Mouse (Mus musculus): ENCODE results near the gene Tbx10. TPM values are rescaled to one million over a fixed set of nuclear protein-coding genes. Genes with fewer than 3 reads are reported as not detected.
A peak's percentile ranks its signal among the peaks of the same experiment; 100 is the strongest.
"Not testable (repeated sequence)": the region's sequence is repeated elsewhere in the genome, so short reads cannot be mapped to it uniquely, and the experiment has no call there.

Tbx10 gene
- total RNA-seq, 2 experiments from 2014 or later: not detected

- no peak for DNase-seq (ENCODE audit: low spot score in 2 of 2)
- intact Hi-C loops (cut with DNase I): no loop called here
Observed at GRCm38 (mm10) chr19:4033742-4034141, 41.2 kb downstream of the Tbx10 start.

GRCm38 (mm10) chr19:4036327-4037045 lies 43.9 kb downstream of the Tbx10 start:
- no peak for DNase-seq (ENCODE audit: low spot score in 2 of 2)
- intact Hi-C loops (cut with DNase I): no loop called here

- intact Hi-C loops (cut with DNase I); DNase-seq (ENCODE audit: low spot score in 2 of 2): not testable (repeated sequence)
Observed at GRCm38 (mm10) chr19:4037154-4037787, 44.7 kb downstream of the Tbx10 start.

GRCm38 (mm10) chr19:4037788-4038232 lies 45.3 kb downstream of the Tbx10 start, which contains the start of gene Gstp1:
TSS of gene Gstp1 (minus strand) at chr19:4037985.
- DNase-seq (ENCODE audit: low spot score in 2 of 2): peak; percentile 85 to 89
- intact Hi-C loops (cut with DNase I): no loop called here

GRCm38 (mm10) chr19:4040941-4041340 lies 48.4 kb downstream of the Tbx10 start:
- DNase-seq (ENCODE audit: low spot score in 2 of 2); intact Hi-C loops (cut with DNase I): not testable (repeated sequence)

GRCm38 (mm10) chr19:4041500-4041899 lies 48.9 kb downstream of the Tbx10 start:
- intact Hi-C loops (cut with DNase I): not testable (repeated sequence)

GRCm38 (mm10) chr19:4042124-4042523 lies 49.6 kb downstream of the Tbx10 start:
- no peak for DNase-seq (ENCODE audit: low spot score in 2 of 2)
- intact Hi-C loops (cut with DNase I): no loop called here

More at GRCm38 (mm10) chr19:4041500-4041899, 48.9 kb downstream of the Tbx10 start:
- DNase-seq (ENCODE audit: low spot score in 2 of 2): not testable (repeated sequence)

- DNase-seq (ENCODE audit: low spot score in 2 of 2); intact Hi-C loops (cut with DNase I): not testable (repeated sequence)
Observed at GRCm38 (mm10) chr19:4044109-4044508, 51.6 kb downstream of the Tbx10 start.

GRCm38 (mm10) chr19:4045966-4046865 lies 53.7 kb downstream of the Tbx10 start, which contains the start of gene Gstp2:
TSS of gene Gstp2 (minus strand) at chr19:4046023.
- peak; percentile 73 to 79 for DNase-seq (ENCODE audit: low spot score in 2 of 2)
- intact Hi-C loops (cut with DNase I): loop anchor here (5.0 kb wide), 1 partner anchor 51 kb away; the partner anchor contains the start of genes Cdk2ap2 and Pitpnm1

GRCm38 (mm10) chr19:4046866-4047254 lies 54.3 kb downstream of the Tbx10 start:
- intact Hi-C loops (cut with DNase I): loop anchor here (5.0 kb wide), 1 partner anchor 50 kb away; the partner anchor contains the start of genes Cdk2ap2 and Pitpnm1
- DNase-seq (ENCODE audit: low spot score in 2 of 2): no peak

- peak; percentile 46 to 50 for DNase-seq (ENCODE audit: low spot score in 2 of 2)
- intact Hi-C loops (cut with DNase I): loop anchor here (1.0 to 5.0 kb wide), 2 partner anchors 29 to 49 kb away; partner anchors contain the start of genes Cdk2ap2 and Pitpnm1
Observed at GRCm38 (mm10) chr19:4047859-4048258, 55.3 kb downstream of the Tbx10 start.

GRCm38 (mm10) chr19:4049069-4049468 lies 56.5 kb downstream of the Tbx10 start:
- not testable (repeated sequence) for DNase-seq (ENCODE audit: low spot score in 2 of 2)
- intact Hi-C loops (cut with DNase I): loop anchor here (5.0 kb wide), 1 partner anchor 48 kb away; the partner anchor contains the start of genes Cdk2ap2 and Pitpnm1

Other genes with a start within 250 kb of the Tbx10 start
- gene Kmt5b, start 225.3 kb upstream of the Tbx10 start, total RNA-seq (2021): 10 to 100 TPM; 44.1 to 63.0 TPM
- gene Chka, start 141.0 kb upstream of the Tbx10 start, total RNA-seq (2021): 100 to 1,000 TPM in 1 of 2 experiments, 10 to 100 TPM in 1; 66.7 to 108 TPM
- gene Tcirg1, start 85.6 kb upstream of the Tbx10 start, total RNA-seq (2021): 10 to 100 TPM; 15.7 to 19.6 TPM
- gene Ndufs8, start 80.0 kb upstream of the Tbx10 start, total RNA-seq (2021): 100 to 1,000 TPM; 137 to 152 TPM
- 1 to 10 TPM; 2.6 to 3.8 TPM for gene Aldh3b1, start 62.9 kb upstream of the Tbx10 start, total RNA-seq (2021)
- gene Unc93b1, start 57.6 kb upstream of the Tbx10 start, total RNA-seq (2021): 10 to 100 TPM; 16.2 to 16.5 TPM
- gene Aldh3b3, start 34.1 kb upstream of the Tbx10 start, total RNA-seq (2021): under 1 TPM in 1 of 2 experiments, not detected in 1; 0.27 TPM
- 1 to 10 TPM; 1.0 to 1.4 TPM for gene Aldh3b2, start 20.4 kb upstream of the Tbx10 start, total RNA-seq (2021)
- 1 to 10 TPM; 2.0 to 2.7 TPM for gene Acy3, start 6.2 kb upstream of the Tbx10 start, total RNA-seq (2021)
- gene Nudt8, start 7.8 kb downstream of the Tbx10 start, total RNA-seq (2021): 10 to 100 TPM in 1 of 2 experiments, 1 to 10 TPM in 1; 8.8 to 13.3 TPM
- 1 to 10 TPM; 1.2 to 1.8 TPM for gene Gm49405, start 7.9 kb downstream of the Tbx10 start, total RNA-seq (2021)
- 1 to 10 TPM; 2.7 to 6.8 TPM for gene Doc2g, start 10.6 kb downstream of the Tbx10 start, total RNA-seq (2021)
- gene Ndufv1, start 20.1 kb downstream of the Tbx10 start, total RNA-seq (2021): 100 to 1,000 TPM; 226 to 259 TPM
- gene Gstp1, start 45.2 kb downstream of the Tbx10 start, total RNA-seq (2021): 100 to 1,000 TPM; 301 to 332 TPM
- 10 to 100 TPM; 33.9 to 45.2 TPM for gene Gstp2, start 53.3 kb downstream of the Tbx10 start, total RNA-seq (2021)
- gene Gstp3, start 66.8 kb downstream of the Tbx10 start, total RNA-seq (2021): not detected
- not detected for gene Cabp2, start 88.8 kb downstream of the Tbx10 start, total RNA-seq (2021)
- gene Cdk2ap2, start 104.4 kb downstream of the Tbx10 start, total RNA-seq (2021): 10 to 100 TPM; 28.8 to 34.1 TPM
- 100 to 1,000 TPM; 202 to 203 TPM for gene Pitpnm1, start 107.2 kb downstream of the Tbx10 start, total RNA-seq (2021)
- gene Aip, start 133.1 kb downstream of the Tbx10 start, total RNA-seq (2021): 100 to 1,000 TPM; 106 to 133 TPM
- gene Gpr152, start 147.0 kb downstream of the Tbx10 start, total RNA-seq (2021): not detected
- not detected for gene Cabp4, start 151.3 kb downstream of the Tbx10 start, total RNA-seq (2021)
- gene Coro1b, start 155.9 kb downstream of the Tbx10 start, total RNA-seq (2021): 10 to 100 TPM; 75.7 to 81.1 TPM
- 1 to 10 TPM; 1.3 to 1.8 TPM for gene Ptprcap, start 160.9 kb downstream of the Tbx10 start, total RNA-seq (2021)
- gene Rps6kb2, start 170.6 kb downstream of the Tbx10 start, total RNA-seq (2021): 10 to 100 TPM; 27.8 to 43.1 TPM
- 1 to 10 TPM; 5.5 to 7.8 TPM for gene Carns1, start 182.7 kb downstream of the Tbx10 start, total RNA-seq (2021)
- gene Tbc1d10c, start 198.5 kb downstream of the Tbx10 start, total RNA-seq (2021): 1 to 10 TPM; 1.5 to 1.9 TPM
- gene Ppp1ca, start 199.3 kb downstream of the Tbx10 start, total RNA-seq (2021): 100 to 1,000 TPM; 292 to 320 TPM
- gene Rad9a, start 208.9 kb downstream of the Tbx10 start, total RNA-seq (2021): 10 to 100 TPM in 1 of 2 experiments, 1 to 10 TPM in 1; 6.1 to 10.8 TPM
- 1 to 10 TPM in 1 of 2 experiments, under 1 TPM in 1; 0.84 to 1.2 TPM for gene Clcf1, start 221.5 kb downstream of the Tbx10 start, total RNA-seq (2021)
- gene AC109138.7, start 221.6 kb downstream of the Tbx10 start, total RNA-seq (2021): not detected
- 10 to 100 TPM; 15.9 to 17.8 TPM for gene Pold4, start 239.1 kb downstream of the Tbx10 start, total RNA-seq (2021)